Mouse (Mus musculus): ENCODE measurements at regions not wholly inside any gene's neighbourhood (a gene's known extent, or its start where the extent isn't known, plus 50 kb on each side); places are given as distances from the start of the nearest gene placed in this dataset.

DNA sequence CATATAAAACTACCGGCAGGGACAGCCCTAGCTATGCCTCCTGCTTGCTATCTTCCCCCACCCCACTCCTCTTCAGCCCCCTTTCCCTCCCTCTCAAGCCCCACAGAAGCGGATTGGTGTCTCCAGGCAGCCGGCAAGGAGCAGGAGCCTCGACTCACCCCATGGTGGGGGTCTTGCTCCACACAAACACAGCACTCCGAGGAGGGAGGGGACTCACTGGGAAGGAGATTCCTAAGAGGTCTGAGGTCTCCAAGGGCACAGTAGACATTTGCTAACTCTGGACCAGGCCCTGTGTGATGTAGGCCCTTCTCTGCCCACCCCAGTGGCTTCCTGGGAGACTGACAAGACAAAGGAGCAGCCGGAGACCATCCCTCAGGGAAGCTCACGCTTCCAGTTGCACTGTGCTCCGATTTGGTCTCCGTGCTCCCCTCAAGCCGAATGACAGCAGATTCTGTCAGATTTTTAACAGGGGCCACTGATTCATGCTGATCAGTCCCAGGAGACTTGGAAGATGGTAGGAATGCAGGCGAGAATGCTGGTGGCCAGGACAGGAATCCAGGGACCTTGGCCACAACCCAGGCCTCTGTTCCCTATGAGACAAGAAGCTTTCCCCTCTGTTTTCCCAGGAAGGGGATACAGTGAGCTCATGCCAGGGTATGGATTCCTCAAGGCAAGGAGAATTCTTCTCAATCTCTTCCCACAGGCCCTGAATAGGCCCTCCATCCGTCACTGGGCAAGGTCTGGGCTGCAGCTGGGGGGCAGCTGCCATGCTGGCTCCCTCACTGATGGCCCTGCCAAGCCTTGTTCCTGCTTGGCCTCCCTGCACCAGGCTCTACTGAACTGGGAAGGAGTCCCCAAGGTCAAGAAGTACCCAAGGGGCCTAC is 55.2 kb upstream of the Dlk1 start:
- TF ChIP-seq CTCF (conservative IDR thresholded peaks at IDR 0.05; ENCODE audit: insufficient read depth, insufficient read length, low read depth, low read length) = no peak
- no peak for TF ChIP-seq POLR2A (IDR thresholded peaks at IDR 0.05; ENCODE audit: low read depth, low read length)

Measured in kidney, adult 2 months (tissue).